Mouse (Mus musculus): ENCODE measurements around the gene Gstp2.
"Not testable (repeated sequence)": the region's sequence is repeated elsewhere in the genome, so short reads cannot be mapped to it uniquely, and the experiment has no call there.

- TF ChIP-seq CTCF (IDR thresholded peaks at IDR 0.05; ENCODE audit: low read depth, low read length); EP300 (IDR thresholded peaks at IDR 0.05; ENCODE audit: insufficient read depth, low read depth, low read length); POLR2A (IDR thresholded peaks at IDR 0.05; ENCODE audit: insufficient read depth, low read length): not testable (repeated sequence)
Observed at GRCm38 (mm10) chr19:4040941-4041340, 4.9 kb downstream of the Gstp2 start.
